Mouse (Mus musculus) urinary bladder, postnatal 4 days (tissue): ENCODE data around the gene Gm7879.

Experiments used
- DNase-seq, 2 experiments: peaks; one replicate each; pipeline ENCODE4 v3.0.0; 2021 to 2022; ENCODE audit warnings: low spot score in 2 of 2

Gm7879 gene

DNA sequence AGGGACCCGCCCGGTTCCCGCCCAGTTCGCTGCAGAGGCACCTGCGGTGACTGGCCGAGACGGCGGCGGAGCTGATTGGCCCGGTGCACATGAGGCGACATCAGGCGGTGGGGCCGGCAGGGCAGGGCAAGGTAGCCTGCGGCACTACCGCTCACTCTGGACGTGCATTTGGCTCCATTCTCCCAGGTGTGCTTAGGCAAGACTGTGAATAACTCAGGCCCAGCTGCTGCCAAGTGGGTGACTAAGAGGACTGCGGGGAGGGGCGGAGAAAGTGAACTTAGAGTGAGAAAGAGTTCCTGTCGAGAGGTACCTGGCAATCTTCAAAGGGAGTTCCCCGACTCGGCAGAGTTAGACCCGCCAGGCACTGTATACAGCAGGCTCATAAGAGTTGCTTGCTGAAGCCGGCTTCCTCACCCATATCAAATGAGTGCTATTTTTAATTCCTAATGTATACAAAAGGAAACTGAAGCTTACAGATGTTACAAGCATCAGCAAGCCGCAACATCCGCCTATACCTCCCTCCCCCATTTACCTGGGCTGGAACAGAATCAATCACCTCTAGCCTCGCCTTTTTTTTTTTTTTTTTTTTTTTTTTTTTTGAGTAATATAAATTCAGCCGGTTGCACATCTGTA, 35.3 kb downstream of the Gm7879 start:
- DNase-seq, result peak; percentile 73 to 79

DNA sequence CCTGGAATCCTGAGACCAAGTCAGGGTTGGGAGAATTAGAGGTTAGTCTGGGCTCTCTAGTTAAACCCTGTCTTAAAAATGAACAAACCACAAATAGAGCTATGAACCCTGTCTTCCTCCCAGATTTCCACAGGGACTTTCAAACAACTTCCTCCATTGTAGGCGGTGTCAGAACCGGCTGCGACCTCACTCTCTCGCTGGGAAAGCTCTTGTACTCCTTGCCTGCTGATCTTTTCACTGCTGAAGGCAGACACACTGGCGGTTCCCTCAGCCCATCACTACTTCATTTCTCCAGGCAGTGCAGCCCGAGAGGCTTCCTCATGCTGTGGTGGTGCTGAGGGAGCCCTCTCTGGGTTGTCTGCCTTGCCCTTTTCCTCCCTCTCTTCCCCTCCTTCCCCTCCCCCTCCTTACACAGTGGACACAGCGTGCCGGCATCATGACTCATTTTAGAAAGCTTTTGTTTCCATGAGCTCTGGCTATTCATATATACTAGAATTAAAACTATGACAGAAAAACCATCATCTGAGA, 35.9 kb downstream of the Gm7879 start:
- DNase-seq, result peak in 1 of 2 experiments; percentile 17

DNA sequence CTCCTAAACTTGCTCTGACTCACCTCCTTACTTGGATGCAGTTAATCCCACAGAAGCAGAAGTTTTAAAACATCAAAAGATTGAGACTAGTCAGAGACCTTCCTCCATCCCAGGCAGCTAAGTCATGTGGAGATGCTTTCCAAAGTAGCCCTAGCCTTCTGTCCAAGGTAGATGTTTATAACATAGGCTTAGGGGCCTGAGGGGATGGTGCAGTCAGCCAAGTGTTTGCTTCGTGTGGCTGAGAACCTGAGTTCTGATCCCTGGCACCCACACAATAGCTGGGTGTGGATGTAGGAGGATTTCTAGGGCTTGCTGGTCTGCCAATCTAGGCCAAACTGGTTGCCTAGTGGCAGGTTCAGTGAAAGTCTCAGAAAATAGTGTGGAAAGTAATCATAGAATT, 40.3 kb downstream of the Gm7879 start:
- no peak for DNase-seq

DNA sequence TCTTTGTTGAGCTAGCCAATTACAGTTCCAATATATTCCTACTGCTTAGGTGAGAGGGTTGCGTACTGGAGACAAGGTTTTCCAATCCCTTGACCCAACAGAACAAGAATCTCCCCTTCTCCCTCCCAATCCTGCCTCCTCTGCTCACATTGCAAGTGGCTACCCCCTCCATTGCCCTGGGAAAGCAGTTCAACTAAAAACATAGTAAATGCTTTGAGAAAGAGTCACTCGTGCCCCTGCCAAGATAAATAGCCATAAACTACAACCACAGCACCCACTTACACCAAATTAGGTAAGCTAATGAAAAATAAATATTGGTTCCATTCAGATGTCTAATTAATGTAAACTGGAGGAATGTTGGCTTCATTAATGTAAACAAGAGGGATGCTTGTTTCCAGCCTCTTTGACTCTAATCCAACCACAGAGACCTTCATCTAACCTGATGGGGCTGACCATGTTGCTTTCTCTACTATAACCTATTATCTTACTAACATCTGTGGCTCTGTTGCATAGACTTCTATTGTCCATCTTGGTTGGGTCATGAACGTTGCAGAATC, 47.0 kb downstream of the Gm7879 start:
- DNase-seq, result no peak

DNA sequence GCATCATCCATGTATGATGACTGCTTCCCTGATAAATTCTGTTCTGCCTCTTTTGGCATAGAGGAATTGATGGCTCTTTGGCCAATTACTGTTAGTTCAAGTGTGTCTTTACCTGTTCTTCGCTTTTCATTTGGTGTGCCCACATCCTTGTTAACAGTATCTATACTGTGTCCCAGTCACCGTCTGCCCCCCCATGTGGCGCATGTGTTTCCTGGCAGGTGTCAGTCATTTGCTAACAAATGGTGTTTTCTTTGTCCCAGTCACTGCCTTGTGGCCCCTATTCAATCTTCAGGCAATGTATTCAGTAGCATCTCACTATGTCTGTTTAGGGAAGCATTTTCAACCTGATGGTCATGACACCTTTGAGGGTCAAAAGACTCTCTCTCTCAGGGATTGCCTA, 48.1 kb downstream of the Gm7879 start:
- no peak for DNase-seq
